Mouse (Mus musculus) left cerebral cortex, postnatal 36 days (tissue): Measurements from ENCODE around the gene Haus8. TPM values are rescaled to one million over a fixed set of nuclear protein-coding genes. Genes with fewer than 3 reads are reported as not detected.

Experiments used
- total RNA-seq, 2 experiments: library from RNA; stranded (reverse); gene quantifications; 2 replicates each; pipeline ENCODE4 v1.2.3; 2021

The Haus8 gene
- total RNA-seq, 2 experiments from 2014 or later = 12.3 to 15.8 TPM

Other genes starting within 250 kb of the Haus8 start
- gene Myo9b, start 220 bp downstream of the Haus8 start, total RNA-seq = 10 to 100 TPM; 24.3 to 39.4 TPM
- gene Use1, start 93.9 kb upstream of the Haus8 start, total RNA-seq = 100 to 1,000 TPM; 104 to 119 TPM
- gene Ocel1, start 98.4 kb upstream of the Haus8 start, total RNA-seq = 10 to 100 TPM; 15.4 to 18.1 TPM
- 10 to 100 TPM; 39.3 to 40.6 TPM for gene Nr2f6, start 109.0 kb upstream of the Haus8 start, total RNA-seq
- gene Ushbp1, start 122.9 kb upstream of the Haus8 start, total RNA-seq = 1 to 10 TPM; 3.4 to 4.9 TPM
- 100 to 1,000 TPM; 101 to 116 TPM for gene Babam1, start 123.9 kb upstream of the Haus8 start, total RNA-seq
- under 1 TPM in 1 of 2 experiments, not detected in 1; 0.29 TPM for gene Ankle1, start 133.1 kb upstream of the Haus8 start, total RNA-seq
- gene Abhd8, start 190.7 kb upstream of the Haus8 start, total RNA-seq = 100 to 1,000 TPM; 303 to 342 TPM
- 10 to 100 TPM; 47.3 to 68.9 TPM for gene Mrpl34, start 192.0 kb upstream of the Haus8 start, total RNA-seq
- gene Dda1, start 196.3 kb upstream of the Haus8 start, total RNA-seq = 10 to 100 TPM; 70.7 to 78.7 TPM
- gene Ano8, start 213.0 kb upstream of the Haus8 start, total RNA-seq = 10 to 100 TPM; 59.3 to 62.2 TPM
- gene Gtpbp3, start 215.2 kb upstream of the Haus8 start, total RNA-seq = 10 to 100 TPM; 34.2 to 36.0 TPM
- 1 to 10 TPM; 7.4 to 9.4 TPM for gene Plvap, start 238.8 kb upstream of the Haus8 start, total RNA-seq